Mouse (Mus musculus): Measurements from ENCODE around the gene Wsb1.

- no peak for TF ChIP-seq POLR2A (IDR thresholded peaks at IDR 0.05; ENCODE audit: extremely low read depth, insufficient read depth, low read length)
- peak; percentile 91 for TF ChIP-seq CTCF (IDR thresholded peaks at IDR 0.05; ENCODE audit: extremely low read depth, insufficient read depth, low read length)
Measured at GRCm38 (mm10) chr11:79214015-79214418, 40.5 kb downstream of the Wsb1 start.
